Mouse (Mus musculus): ENCODE results near the gene Pnlip.

Pnlip gene

GRCm38 (mm10) chr19:58652198-58652597 lies at the start of gene Pnlip:
Pnlip (plus strand) TSS chr19:58652498.
- in situ Hi-C loops (cut with MboI, MseI), result no loop called here

GRCm38 (mm10) chr19:58609716-58610115 lies 42.6 kb upstream of the Pnlip start:
- in situ Hi-C loops (cut with MboI, MseI), result no loop called here

DNA sequence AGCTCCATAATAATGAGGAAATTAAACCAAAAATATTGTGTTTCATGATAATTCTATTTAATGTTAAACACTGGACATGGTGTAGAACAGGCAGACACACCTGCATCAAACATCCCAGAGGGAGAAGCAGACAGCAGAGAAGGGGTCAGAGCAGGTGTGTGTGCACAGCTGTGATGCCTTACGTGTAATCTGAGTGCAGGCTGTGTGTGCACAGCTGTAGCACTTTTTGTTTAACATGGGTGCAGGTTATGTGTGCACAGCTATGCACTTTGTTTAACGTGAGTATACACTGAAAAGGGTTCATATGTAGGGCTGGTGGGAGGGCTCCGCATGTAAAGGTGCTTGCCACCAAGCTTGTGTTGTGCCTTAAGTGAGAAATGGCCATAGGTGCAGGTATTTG lies 39.6 kb upstream of the Pnlip start:
- in situ Hi-C loops (cut with MboI, MseI), result no loop called here

GRCm38 (mm10) chr19:58616606-58617005 lies 35.7 kb upstream of the Pnlip start:
- in situ Hi-C loops (cut with MboI, MseI), result no loop called here

- in situ Hi-C loops (cut with MboI, MseI), result no loop called here
Observed at GRCm38 (mm10) chr19:58620661-58621060, 31.6 kb upstream of the Pnlip start.

DNA sequence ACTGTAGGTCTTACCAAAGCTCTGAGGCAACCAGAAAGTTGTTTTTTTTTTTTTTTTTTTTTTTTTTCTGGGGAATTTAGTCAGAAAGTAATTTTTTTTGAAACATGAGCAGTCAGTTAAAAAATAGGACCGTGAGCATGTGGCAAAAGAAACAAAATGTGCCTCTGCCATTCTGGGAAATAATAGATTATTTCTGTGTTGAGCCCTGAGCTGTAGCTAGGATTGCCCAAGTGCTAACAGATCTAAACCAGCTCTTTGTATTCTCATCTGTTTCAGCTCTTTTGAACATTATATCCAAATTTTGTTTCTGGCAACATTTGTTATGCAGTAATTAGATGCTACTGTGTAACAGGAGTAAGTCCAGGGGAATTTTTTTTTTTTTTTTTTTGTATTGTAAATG lies 30.7 kb upstream of the Pnlip start:
- in situ Hi-C loops (cut with MboI, MseI), result no loop called here

DNA sequence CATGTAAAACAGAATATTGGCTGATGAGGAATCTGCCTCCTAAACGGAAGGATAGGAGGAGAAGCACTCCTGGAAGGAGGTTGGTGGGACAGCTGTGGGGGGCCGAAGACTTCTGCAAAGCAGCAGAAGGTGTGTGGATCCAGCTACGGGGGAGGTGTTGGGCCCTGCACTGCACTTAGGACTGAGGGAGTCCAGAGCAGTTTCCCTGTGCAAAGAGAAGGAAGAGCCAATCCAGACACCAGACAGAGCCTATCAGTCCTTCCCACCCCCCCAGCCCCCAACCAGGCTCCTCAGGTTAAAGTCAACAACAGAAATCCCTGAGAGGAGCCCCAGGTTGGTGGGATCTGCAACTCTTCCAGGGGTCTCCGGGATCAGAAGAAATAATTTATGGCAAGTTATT lies 27.5 kb upstream of the Pnlip start:
- in situ Hi-C loops (cut with MboI, MseI), result no loop called here

- in situ Hi-C loops (cut with MboI, MseI), result no loop called here
Observed at GRCm38 (mm10) chr19:58625254-58625947, 26.9 kb upstream of the Pnlip start.

- in situ Hi-C loops (cut with MboI, MseI), result no loop called here
Observed at GRCm38 (mm10) chr19:58627406-58628337, 24.6 kb upstream of the Pnlip start.

- in situ Hi-C loops (cut with MboI, MseI), result no loop called here
Observed at GRCm38 (mm10) chr19:58629351-58629773, 22.9 kb upstream of the Pnlip start.

- in situ Hi-C loops (cut with MboI, MseI), result no loop called here
Observed at GRCm38 (mm10) chr19:58650036-58650435, 2.3 kb upstream of the Pnlip start.

GRCm38 (mm10) chr19:58662098-58662497 lies 9.8 kb downstream of the Pnlip start:
- in situ Hi-C loops (cut with MboI, MseI), result no loop called here

GRCm38 (mm10) chr19:58663317-58663716 lies 11.0 kb downstream of the Pnlip start:
- in situ Hi-C loops (cut with MboI, MseI), result no loop called here

GRCm38 (mm10) chr19:58664901-58665300 lies 12.6 kb downstream of the Pnlip start:
- in situ Hi-C loops (cut with MboI, MseI), result no loop called here

DNA sequence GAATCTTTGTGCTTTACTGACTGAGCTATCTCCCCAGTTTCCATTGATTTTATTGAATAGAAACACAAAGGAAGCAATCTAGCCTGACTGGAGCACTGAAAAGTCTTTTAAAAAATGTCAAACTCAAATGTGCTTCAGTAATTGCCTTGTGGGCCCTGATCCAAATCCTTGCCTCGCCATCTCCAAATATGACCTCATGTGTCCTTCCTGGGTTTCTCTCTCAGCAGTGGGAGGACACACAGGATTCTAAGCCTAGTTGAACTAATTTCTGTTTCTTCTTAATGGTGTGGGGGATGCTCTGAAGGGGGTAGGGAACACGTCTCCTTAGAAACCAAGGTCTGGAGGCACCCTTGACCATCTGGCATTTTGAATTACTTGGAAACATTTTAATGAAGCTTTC lies 22.3 kb downstream of the Pnlip start:
- in situ Hi-C loops (cut with MboI, MseI), result no loop called here

DNA sequence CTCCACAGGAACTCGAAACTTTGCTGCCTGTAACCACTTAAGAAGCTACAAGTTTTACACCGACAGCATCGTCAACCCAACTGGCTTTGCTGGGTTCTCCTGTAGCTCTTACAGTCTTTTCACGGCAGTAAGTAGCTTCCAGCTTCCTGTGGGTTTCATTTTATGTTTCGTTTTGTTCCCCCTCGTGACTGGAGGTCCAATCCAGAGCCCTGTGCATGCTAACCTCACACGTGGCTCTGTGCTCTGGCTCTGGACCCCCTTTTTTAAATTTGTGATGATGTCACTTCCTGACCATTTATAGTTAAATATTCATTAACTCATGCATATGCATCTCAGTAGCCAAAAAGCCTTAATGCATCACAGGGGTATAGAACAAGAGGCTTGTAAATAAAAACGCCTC lies 24.8 kb downstream of the Pnlip start:
- in situ Hi-C loops (cut with MboI, MseI), result no loop called here

- in situ Hi-C loops (cut with MboI, MseI), result no loop called here
Observed at GRCm38 (mm10) chr19:58688933-58689332, 36.6 kb downstream of the Pnlip start.

DNA sequence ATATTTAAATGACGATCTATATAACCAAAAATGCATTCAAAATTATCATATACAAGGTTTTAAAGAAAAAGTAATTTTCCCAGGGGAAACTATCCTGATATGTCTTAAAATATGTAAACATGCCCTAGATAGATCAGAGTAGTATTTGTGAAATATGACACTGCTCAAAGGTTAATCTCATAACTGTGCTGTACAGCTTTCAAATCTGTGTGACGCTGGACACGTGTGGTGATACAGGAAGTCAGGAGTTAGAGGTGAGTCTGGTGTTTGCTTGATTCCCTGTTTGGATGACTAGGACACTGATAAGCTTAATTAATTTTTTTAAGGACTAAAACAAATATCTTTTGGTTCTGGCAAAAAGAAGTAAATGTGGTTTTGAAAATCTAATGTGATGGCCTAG lies 43.0 kb downstream of the Pnlip start:
- in situ Hi-C loops (cut with MboI, MseI), result no loop called here

- in situ Hi-C loops (cut with MboI, MseI), result no loop called here
Observed at GRCm38 (mm10) chr19:58696235-58696634, 43.9 kb downstream of the Pnlip start.

GRCm38 (mm10) chr19:58704556-58704955 lies 52.3 kb downstream of the Pnlip start:
- in situ Hi-C loops (cut with MboI, MseI), result no loop called here

DNA sequence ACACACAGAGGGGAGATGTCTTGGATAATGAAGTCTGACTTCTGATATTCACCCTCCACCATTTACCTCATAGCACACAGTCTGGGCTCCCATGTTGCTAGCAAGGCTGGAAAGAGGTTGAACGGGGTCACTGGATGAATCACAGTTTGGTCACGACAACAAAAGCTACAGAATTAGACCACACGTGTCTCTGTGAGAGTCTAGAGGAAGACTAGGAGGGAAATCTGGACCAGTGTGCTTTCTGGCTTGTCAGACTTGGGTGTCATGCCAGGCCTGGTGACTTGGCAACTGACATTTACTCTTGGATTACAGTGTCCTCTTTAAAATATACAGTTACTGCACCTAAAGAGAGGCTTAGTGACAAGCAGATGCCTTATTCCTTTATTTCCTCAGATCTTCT lies 56.3 kb downstream of the Pnlip start:
- in situ Hi-C loops (cut with MboI, MseI), result no loop called here

DNA sequence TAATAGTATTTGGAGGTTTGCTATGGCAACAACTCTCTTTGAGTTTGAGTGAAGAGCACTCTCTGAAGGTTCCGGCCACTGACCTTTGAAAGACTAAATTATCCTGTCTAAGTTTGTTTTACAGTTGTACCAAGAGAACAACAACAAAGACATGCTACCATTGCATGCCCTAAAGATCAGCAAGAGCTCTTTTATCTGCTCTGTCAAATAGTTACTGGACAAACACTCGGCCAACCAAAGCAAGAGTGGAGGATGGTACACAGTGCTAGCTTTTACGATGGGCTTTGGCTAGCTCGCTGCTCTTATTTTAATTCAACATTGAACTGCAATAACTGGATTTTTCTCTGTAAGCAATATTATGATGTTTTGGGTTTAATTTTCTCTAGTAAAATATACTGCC lies 65.6 kb downstream of the Pnlip start:
- in situ Hi-C loops (cut with MboI, MseI), result no loop called here

- in situ Hi-C loops (cut with MboI, MseI), result no loop called here
Observed at GRCm38 (mm10) chr19:58720439-58720838, 68.1 kb downstream of the Pnlip start.
